Mouse (Mus musculus): ENCODE data around the gene Rad51b. TPM values are rescaled to one million over a fixed set of nuclear protein-coding genes. Genes with fewer than 3 reads are reported as not detected.

Rad51b gene
- polyA plus RNA-seq, 1 experiment from 2014 or later = 4.9 TPM

GRCm38 (mm10) chr12:79368818-79369217 lies 71.7 kb downstream of the Rad51b start:
- Histone ChIP-seq H3K4me3 (ENCODE audit: low read depth, low read length) (no peak overlapping the region), H3K9ac (replicated peaks; ENCODE audit: low read length) (no peak overlapping the region), H3K27me3 (ENCODE audit: control insufficient read depth, insufficient read depth, low read length) (no peaks in the 10 kb centered on the region), H3K4me2 (ENCODE audit: low read depth, low read length) (no peak overlapping the region), H3K36me3 (replicated peaks; ENCODE audit: control insufficient read depth, insufficient read depth, low read depth, low read length) (no peaks in the 10 kb centered on the region), H3K27ac (replicated peaks; ENCODE audit: low read depth, low read length) (no peak overlapping the region), H3K4me1 (ENCODE audit: control insufficient read depth, insufficient read depth, low read length) (no peaks in the 10 kb centered on the region), H3K9me3 (replicated peaks; ENCODE audit: control insufficient read depth, low read length) (no peaks in the 10 kb centered on the region)
- ATAC-seq (replicated peaks; ENCODE audit: insufficient number of reproducible peaks, low FRiP score, low TSS enrichment, low read depth) (no peak), DNase-seq (ENCODE audit: low spot score) (no peak)
- 95% methylated on average over 3 of the region's 3 CpGs for WGBS

- H3K9me3 ChIP-seq (replicated peaks; ENCODE audit: control insufficient read depth, low read length) = no peaks in the 10 kb centered on the region
- H3K27ac ChIP-seq (replicated peaks; ENCODE audit: low read depth, low read length) = no peak overlapping the region
- ATAC-seq (replicated peaks; ENCODE audit: insufficient number of reproducible peaks, low FRiP score, low TSS enrichment, low read depth) (no peak), DNase-seq (ENCODE audit: low spot score) (no peak)
- no peaks in the 10 kb centered on the region for H3K4me1 ChIP-seq (ENCODE audit: control insufficient read depth, insufficient read depth, low read length)
- no peak overlapping the region for H3K4me2 ChIP-seq (ENCODE audit: low read depth, low read length)
- H3K4me3 ChIP-seq (ENCODE audit: low read depth, low read length) = no peak overlapping the region
- H3K9ac ChIP-seq (replicated peaks; ENCODE audit: low read length) = no peak overlapping the region
- H3K36me3 ChIP-seq (replicated peaks; ENCODE audit: control insufficient read depth, insufficient read depth, low read depth, low read length) = no peaks in the 10 kb centered on the region
- 77% methylated on average over 7 of the region's 7 CpGs for WGBS
- H3K27me3 ChIP-seq (ENCODE audit: control insufficient read depth, insufficient read depth, low read length) = no peaks in the 10 kb centered on the region
These were observed 72.6 kb downstream of the Rad51b start for GRCm38 (mm10) chr12:79369512-79370165.

- H3K9ac ChIP-seq (replicated peaks; ENCODE audit: low read length) = no peak overlapping the region
- WGBS = 57% methylated on average over 5 of the region's 5 CpGs
- no peak for DNase-seq (ENCODE audit: low spot score)
- no peak for ATAC-seq (replicated peaks; ENCODE audit: insufficient number of reproducible peaks, low FRiP score, low TSS enrichment, low read depth)
- H3K4me1 ChIP-seq (ENCODE audit: control insufficient read depth, insufficient read depth, low read length) = no peaks in the 10 kb centered on the region
- no peak overlapping the region for H3K4me3 ChIP-seq (ENCODE audit: low read depth, low read length)
- no peaks in the 10 kb centered on the region for H3K9me3 ChIP-seq (replicated peaks; ENCODE audit: control insufficient read depth, low read length)
- no peak overlapping the region for H3K4me2 ChIP-seq (ENCODE audit: low read depth, low read length)
- no peaks in the 10 kb centered on the region for H3K36me3 ChIP-seq (replicated peaks; ENCODE audit: control insufficient read depth, insufficient read depth, low read depth, low read length)
- no peak overlapping the region for H3K27ac ChIP-seq (replicated peaks; ENCODE audit: low read depth, low read length)
- no peaks in the 10 kb centered on the region for H3K27me3 ChIP-seq (ENCODE audit: control insufficient read depth, insufficient read depth, low read length)
These were observed 75.6 kb downstream of the Rad51b start for GRCm38 (mm10) chr12:79372697-79373096.

DNA sequence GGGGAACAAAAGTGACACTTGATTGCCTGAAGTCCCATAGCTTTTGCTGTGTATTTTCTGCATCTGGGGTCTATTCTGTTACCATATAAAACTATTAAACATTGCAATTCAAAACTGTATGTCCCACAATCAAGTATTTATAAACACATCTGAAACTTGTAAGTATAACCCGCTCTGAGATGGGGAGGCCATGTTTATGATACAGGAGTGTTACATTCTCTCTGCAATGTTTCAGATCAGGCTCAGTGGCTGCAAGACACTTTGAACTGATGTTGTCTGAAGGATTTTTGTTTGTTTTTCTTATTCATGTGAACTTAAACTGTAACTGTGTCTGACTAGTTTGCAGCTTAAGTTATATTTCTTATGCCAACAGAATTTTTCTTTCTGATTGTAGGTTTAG lies 80.3 kb downstream of the Rad51b start:
- Histone ChIP-seq H3K4me2 (ENCODE audit: low read depth, low read length) (no peak overlapping the region), H3K4me3 (ENCODE audit: low read depth, low read length) (no peak overlapping the region), H3K36me3 (replicated peaks; ENCODE audit: control insufficient read depth, insufficient read depth, low read depth, low read length) (no peaks in the 10 kb centered on the region), H3K4me1 (ENCODE audit: control insufficient read depth, insufficient read depth, low read length) (no peaks in the 10 kb centered on the region), H3K27ac (replicated peaks; ENCODE audit: low read depth, low read length) (0 out of 2 replicates have a peak overlapping the region, but pooled peaks have one; percentile 47), H3K9ac (replicated peaks; ENCODE audit: low read length) (no peak overlapping the region), H3K9me3 (replicated peaks; ENCODE audit: control insufficient read depth, low read length) (no peaks in the 10 kb centered on the region), H3K27me3 (ENCODE audit: control insufficient read depth, insufficient read depth, low read length) (no peaks in the 10 kb centered on the region)
- 39% methylated on average over 1 of the region's 1 CpGs for WGBS
- DNase-seq (ENCODE audit: low spot score) (no peak), ATAC-seq (replicated peaks; ENCODE audit: insufficient number of reproducible peaks, low FRiP score, low TSS enrichment, low read depth) (no peak)

DNA sequence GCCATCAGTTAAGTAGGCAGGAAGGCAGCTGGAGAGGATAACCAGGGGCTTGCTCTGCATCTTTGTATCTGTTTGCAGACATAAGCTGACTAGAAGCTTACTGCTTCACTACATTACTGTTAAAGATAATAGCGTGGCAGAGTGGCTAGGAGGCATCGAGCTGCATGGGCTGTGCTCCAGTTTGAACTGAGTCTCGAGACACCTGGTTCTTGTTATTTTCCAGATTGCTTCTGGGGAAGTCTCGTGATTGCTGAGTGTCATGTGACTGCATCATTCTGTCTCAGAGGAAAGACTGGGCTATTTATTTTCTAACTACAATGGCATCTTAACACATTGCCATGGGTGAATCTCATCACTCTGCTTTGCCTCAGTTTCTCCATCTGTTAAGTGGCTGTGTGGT lies 80.8 kb downstream of the Rad51b start:
- WGBS = 17% methylated on average over 4 of the region's 4 CpGs
- H3K9me3 ChIP-seq (replicated peaks; ENCODE audit: control insufficient read depth, low read length) = no peaks in the 10 kb centered on the region
- H3K27me3 ChIP-seq (ENCODE audit: control insufficient read depth, insufficient read depth, low read length) = no peaks in the 10 kb centered on the region
- peak overlapping the region; percentile 47; the same call in 1 of the 2 replicates for H3K27ac ChIP-seq (replicated peaks; ENCODE audit: low read depth, low read length)
- no peaks in the 10 kb centered on the region for H3K4me1 ChIP-seq (ENCODE audit: control insufficient read depth, insufficient read depth, low read length)
- peak; percentile 91 for DNase-seq (ENCODE audit: low spot score)
- H3K4me3 ChIP-seq (ENCODE audit: low read depth, low read length) = no peak overlapping the region
- H3K9ac ChIP-seq (replicated peaks; ENCODE audit: low read length) = no peak overlapping the region
- H3K36me3 ChIP-seq (replicated peaks; ENCODE audit: control insufficient read depth, insufficient read depth, low read depth, low read length) = no peaks in the 10 kb centered on the region
- peak; percentile 70; the same call in 1 of the 2 replicates for ATAC-seq (replicated peaks; ENCODE audit: insufficient number of reproducible peaks, low FRiP score, low TSS enrichment, low read depth)
- H3K4me2 ChIP-seq (ENCODE audit: low read depth, low read length) = no peak overlapping the region

GRCm38 (mm10) chr12:79380190-79380589 lies 83.1 kb downstream of the Rad51b start:
- 45% methylated on average over 1 of the region's 1 CpGs for WGBS

DNA sequence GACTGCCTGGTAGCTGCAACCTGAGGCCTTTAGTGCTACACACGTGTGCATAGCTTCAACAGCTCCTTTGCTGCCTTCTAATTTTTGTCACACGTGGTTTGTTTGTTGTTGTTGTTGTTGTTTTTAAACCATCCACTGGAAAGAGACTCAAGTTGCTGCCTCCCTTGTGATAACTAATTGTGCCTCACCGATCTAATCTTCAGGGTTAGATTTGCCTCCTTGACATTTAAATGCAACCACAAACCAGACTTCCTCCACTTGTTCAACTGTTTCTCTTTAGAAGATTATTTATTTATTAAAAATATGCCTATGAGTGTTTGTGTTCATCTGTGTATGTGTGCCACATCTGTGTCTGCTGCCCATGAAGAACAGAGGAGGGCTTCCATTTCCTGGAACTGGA lies 84.4 kb downstream of the Rad51b start:
- no peak for ATAC-seq (replicated peaks; ENCODE audit: insufficient number of reproducible peaks, low FRiP score, low TSS enrichment, low read depth)
- Histone ChIP-seq H3K27ac (replicated peaks; ENCODE audit: low read depth, low read length) (no peak overlapping the region), H3K4me3 (ENCODE audit: low read depth, low read length) (no peak overlapping the region), H3K4me1 (ENCODE audit: control insufficient read depth, insufficient read depth, low read length) (no peaks in the 10 kb centered on the region), H3K36me3 (replicated peaks; ENCODE audit: control insufficient read depth, insufficient read depth, low read depth, low read length) (no peaks in the 10 kb centered on the region), H3K27me3 (ENCODE audit: control insufficient read depth, insufficient read depth, low read length) (no peaks in the 10 kb centered on the region), H3K4me2 (ENCODE audit: low read depth, low read length) (no peak overlapping the region), H3K9me3 (replicated peaks; ENCODE audit: control insufficient read depth, low read length) (no peaks in the 10 kb centered on the region), H3K9ac (replicated peaks; ENCODE audit: low read length) (no peak overlapping the region)
- WGBS = 68% methylated on average over 3 of the region's 3 CpGs
- DNase-seq (ENCODE audit: low spot score) = no peak

More at GRCm38 (mm10) chr12:79380190-79380589, 83.1 kb downstream of the Rad51b start:
- ATAC-seq (replicated peaks; ENCODE audit: insufficient number of reproducible peaks, low FRiP score, low TSS enrichment, low read depth) (no peak), DNase-seq (ENCODE audit: low spot score) (no peak)
- no peak overlapping the region for H3K27ac ChIP-seq (replicated peaks; ENCODE audit: low read depth, low read length)
- H3K4me3 ChIP-seq (ENCODE audit: low read depth, low read length) = no peak overlapping the region
- H3K4me1 ChIP-seq (ENCODE audit: control insufficient read depth, insufficient read depth, low read length) = no peaks in the 10 kb centered on the region
- no peak overlapping the region for H3K4me2 ChIP-seq (ENCODE audit: low read depth, low read length)
- no peaks in the 10 kb centered on the region for H3K9me3 ChIP-seq (replicated peaks; ENCODE audit: control insufficient read depth, low read length)
- H3K27me3 ChIP-seq (ENCODE audit: control insufficient read depth, insufficient read depth, low read length) = no peaks in the 10 kb centered on the region
- H3K9ac ChIP-seq (replicated peaks; ENCODE audit: low read length) = no peak overlapping the region
- no peaks in the 10 kb centered on the region for H3K36me3 ChIP-seq (replicated peaks; ENCODE audit: control insufficient read depth, insufficient read depth, low read depth, low read length)

DNA sequence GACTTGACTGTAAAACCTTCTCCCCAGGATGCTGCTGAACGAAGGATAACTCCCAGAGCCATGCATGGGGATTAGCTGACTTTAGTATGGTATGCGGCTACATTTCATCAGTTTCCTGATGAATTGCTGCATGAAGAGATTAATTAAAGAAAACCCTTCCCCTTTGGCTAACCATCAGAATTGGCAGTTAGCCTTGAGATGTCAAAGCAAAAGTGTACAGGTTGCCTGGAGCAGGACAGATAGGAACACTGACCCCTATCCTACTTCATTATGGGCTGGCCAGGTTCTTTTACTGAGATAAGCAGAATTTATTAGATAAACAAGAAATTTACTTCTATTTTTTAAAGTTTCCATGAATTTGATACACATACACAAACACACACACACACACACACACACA lies 85.3 kb downstream of the Rad51b start:
- no peak for ATAC-seq (replicated peaks; ENCODE audit: insufficient number of reproducible peaks, low FRiP score, low TSS enrichment, low read depth)
- Histone ChIP-seq H3K4me2 (ENCODE audit: low read depth, low read length) (no peak overlapping the region), H3K36me3 (replicated peaks; ENCODE audit: control insufficient read depth, insufficient read depth, low read depth, low read length) (no peaks in the 10 kb centered on the region), H3K27ac (replicated peaks; ENCODE audit: low read depth, low read length) (no peak overlapping the region), H3K27me3 (ENCODE audit: control insufficient read depth, insufficient read depth, low read length) (no peaks in the 10 kb centered on the region), H3K9me3 (replicated peaks; ENCODE audit: control insufficient read depth, low read length) (no peaks in the 10 kb centered on the region), H3K9ac (replicated peaks; ENCODE audit: low read length) (no peak overlapping the region), H3K4me1 (ENCODE audit: control insufficient read depth, insufficient read depth, low read length) (no peaks in the 10 kb centered on the region), H3K4me3 (ENCODE audit: low read depth, low read length) (no peak overlapping the region)
- WGBS = 46% methylated on average over 2 of the region's 2 CpGs
- DNase-seq (ENCODE audit: low spot score) = no peak

Data from embryonic facial prominence, embryonic 11.5 days (tissue).